Mouse (Mus musculus) limb, embryonic 13.5 days (tissue): ENCODE results near the gene Cd81. TPM values are rescaled to one million over a fixed set of nuclear protein-coding genes. Genes with fewer than 3 reads are reported as not detected.

Source experiments
- ATAC-seq: fragments of 200-750 bp; cut with Nextera tagmentation; 2 replicates; pipeline ENCODE4 v1.8.0; 2017; ENCODE audit warnings: low read depth, moderate number of reproducible peaks, moderate TSS enrichment; ENCODE audit not compliant: low FRiP score
- H3K27ac ChIP-seq: fragments of 300-500 bp; sonication (generic); 2 replicates; pipeline ENCODE4 v1.5.1; 2015; ENCODE audit warnings: inconsistent platforms, mild to moderate bottlenecking, moderate library complexity
- H3K27me3 ChIP-seq: fragments of 300-500 bp; sonication (generic); 2 replicates; pipeline ENCODE4 v1.6.1; 2015; ENCODE audit warnings: mild to moderate bottlenecking, inconsistent platforms
- H3K36me3 ChIP-seq: fragments of 300-500 bp; sonication (generic); 2 replicates; pipeline ENCODE4 v1.6.1; 2015; ENCODE audit warnings: inconsistent platforms, mild to moderate bottlenecking, moderate library complexity
- H3K4me1 ChIP-seq: fragments of 300-500 bp; sonication (generic); 2 replicates; pipeline ENCODE4 v1.6.1; 2015; ENCODE audit warnings: inconsistent platforms
- H3K4me2 ChIP-seq: fragments of 300-500 bp; sonication (generic); replicated peaks from 2 replicates; pipeline ENCODE4 v1.6.1; 2015; ENCODE audit warnings: inconsistent platforms, mild to moderate bottlenecking, moderate library complexity
- H3K4me3 ChIP-seq: fragments of 300-500 bp; sonication (generic); 2 replicates; pipeline ENCODE4 v1.5.1; 2015; ENCODE audit warnings: moderate library complexity, mild to moderate bottlenecking, inconsistent platforms
- H3K9ac ChIP-seq: fragments of 300-500 bp; sonication (generic); 2 replicates; pipeline ENCODE4 v1.6.1; 2015; ENCODE audit warnings: mild to moderate bottlenecking, inconsistent platforms
- H3K9me3 ChIP-seq: fragments of 300-500 bp; sonication (generic); 2 replicates; pipeline ENCODE4 v1.6.1; 2016; ENCODE audit warnings: inconsistent platforms
- WGBS: fragments of 180-500 bp; shearing (Covaris S2); methylation state at CpG from one replicate; pipeline ENCODE4 v1.1.7; 2015; 5-methylcytosine and 5-hydroxymethylcytosine counted together
- polyA plus RNA-seq: library from polyadenylated mRNA; unstranded; fragments of >200 nt; fragmentation: Nextera tagmentation; extraction: Ambion mirVana; gene quantifications from 2 replicates; pipeline ENCODE4 v1.2.1, GENCODE M21; 2015

Cd81 gene
- polyA plus RNA-seq, 1 experiment from 2014 or later, result 532 TPM

GRCm38 (mm10) chr7:143042089-143042488 lies 10.4 kb upstream of the Cd81 start:
- Histone ChIP-seq H3K27me3 (no peaks in the 10 kb centered on the region), H3K9ac (no peak overlapping the region), H3K36me3 (peaks cover 10% of the 10 kb centered on the region; the same call in 1 of the 2 replicates), H3K27ac (no peak overlapping the region), H3K4me2 (no peak overlapping the region), H3K4me1 (no peaks in the 10 kb centered on the region), H3K9me3 (peaks cover 4% of the 10 kb centered on the region; the same call in 1 of the 2 replicates), H3K4me3 (no peak overlapping the region)
- ATAC-seq, result no peak
- WGBS, result 79% methylated on average over 3 of the region's 3 CpGs

DNA sequence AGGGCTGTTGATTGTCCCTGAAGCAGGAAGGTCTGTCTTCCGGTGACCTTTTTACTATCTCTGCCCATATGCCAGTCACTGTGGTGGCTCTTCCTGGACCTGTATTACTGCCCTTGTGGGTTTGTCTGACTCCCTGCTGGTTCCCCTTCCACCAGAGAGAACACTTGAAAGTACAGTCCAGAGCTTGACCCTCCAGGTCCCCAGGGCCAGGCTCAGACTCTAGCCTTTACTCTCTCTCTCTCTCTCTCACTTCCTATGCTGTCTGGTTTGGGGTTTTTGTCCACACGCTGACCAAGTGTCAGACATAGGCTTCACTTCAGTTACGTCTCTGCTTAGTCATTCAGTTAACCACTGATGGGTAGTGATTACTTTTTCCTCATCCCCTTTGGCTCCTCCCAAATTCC lies 9.6 kb upstream of the Cd81 start:
- H3K9me3 ChIP-seq, result peaks cover 4% of the 10 kb centered on the region; the same call in 1 of the 2 replicates
- 74% methylated on average over 3 of the region's 3 CpGs for WGBS
- H3K4me2 ChIP-seq, result no peak overlapping the region
- H3K4me1 ChIP-seq, result no peaks in the 10 kb centered on the region
- H3K9ac ChIP-seq, result no peak overlapping the region
- no peak for ATAC-seq
- no peaks in the 10 kb centered on the region for H3K27me3 ChIP-seq
- no peak overlapping the region for H3K27ac ChIP-seq
- peaks cover 7% of the 10 kb centered on the region; the same call in 1 of the 2 replicates for H3K36me3 ChIP-seq
- H3K4me3 ChIP-seq, result no peak overlapping the region

GRCm38 (mm10) chr7:143044049-143044825 lies 8.3 kb upstream of the Cd81 start:
- ATAC-seq, result no peak
- Histone ChIP-seq H3K27me3 (no peaks in the 10 kb centered on the region), H3K4me1 (no peaks in the 10 kb centered on the region), H3K9ac (no peak overlapping the region), H3K9me3 (peaks cover 4% of the 10 kb centered on the region; the same call in 1 of the 2 replicates), H3K4me3 (no peak overlapping the region), H3K36me3 (peaks cover 7% of the 10 kb centered on the region; the same call in 1 of the 2 replicates), H3K27ac (no peak overlapping the region), H3K4me2 (no peak overlapping the region)
- 90% methylated on average over 2 of the region's 2 CpGs for WGBS

DNA sequence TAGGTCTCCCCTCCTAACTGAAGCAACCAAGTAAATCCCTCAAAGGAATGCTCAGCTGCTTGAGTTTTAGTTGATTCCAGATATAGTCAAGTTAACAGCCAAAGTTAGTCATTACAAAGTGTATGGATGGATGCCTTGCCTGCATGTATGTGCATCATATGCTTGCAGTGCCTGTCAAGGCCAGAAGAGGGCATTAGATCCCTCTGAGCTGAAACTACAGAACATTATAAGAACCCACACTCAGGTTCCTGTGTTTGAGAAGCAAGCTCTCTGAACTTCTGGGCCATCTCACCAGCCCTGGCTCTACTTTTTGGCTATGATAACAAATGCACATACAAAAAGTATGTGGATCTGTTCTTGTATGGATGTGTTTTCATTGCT lies 7.7 kb upstream of the Cd81 start:
- Histone ChIP-seq H3K9me3 (peaks cover 4% of the 10 kb centered on the region; the same call in 1 of the 2 replicates), H3K4me2 (no peak overlapping the region), H3K27ac (no peak overlapping the region), H3K4me1 (no peaks in the 10 kb centered on the region), H3K36me3 (peaks cover 7% of the 10 kb centered on the region; the same call in 1 of the 2 replicates), H3K27me3 (no peaks in the 10 kb centered on the region), H3K4me3 (no peak overlapping the region), H3K9ac (no peak overlapping the region)
- no peak for ATAC-seq

- H3K27me3 ChIP-seq, result no peaks in the 10 kb centered on the region
- 86% methylated on average over 7 of the region's 7 CpGs for WGBS
- no peak overlapping the region for H3K4me2 ChIP-seq
- H3K36me3 ChIP-seq, result peaks cover 7% of the 10 kb centered on the region; the same call in 1 of the 2 replicates
- no peak for ATAC-seq
- no peaks in the 10 kb centered on the region for H3K4me1 ChIP-seq
- H3K9ac ChIP-seq, result no peak overlapping the region
- H3K27ac ChIP-seq, result no peak overlapping the region
- no peak overlapping the region for H3K4me3 ChIP-seq
- H3K9me3 ChIP-seq, result peaks cover 4% of the 10 kb centered on the region; the same call in 1 of the 2 replicates
Measured at GRCm38 (mm10) chr7:143046358-143046757, 6.2 kb upstream of the Cd81 start.

DNA sequence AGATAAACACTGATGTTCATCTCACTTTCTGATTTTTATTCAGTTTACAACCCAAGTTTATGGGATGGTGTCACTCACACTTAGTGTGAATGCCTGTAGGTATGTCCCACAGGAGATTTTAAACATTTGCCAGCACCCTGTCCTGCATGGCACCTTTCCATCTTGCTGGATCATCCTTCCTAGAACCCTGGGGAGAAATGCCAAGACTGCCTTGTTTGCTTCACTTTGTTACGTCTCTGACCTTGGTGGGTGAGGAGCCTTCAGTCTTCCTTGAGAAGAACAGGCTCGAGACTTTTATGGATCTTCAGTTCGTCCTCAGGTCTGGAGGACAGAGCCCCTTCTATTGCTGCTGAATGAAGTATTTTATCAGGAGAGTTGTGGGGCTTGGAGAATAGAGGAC lies 3.2 kb upstream of the Cd81 start:
- Histone ChIP-seq H3K27me3 (no peaks in the 10 kb centered on the region), H3K36me3 (no peaks in the 10 kb centered on the region), H3K4me1 (peaks cover 15% of the 10 kb centered on the region), H3K4me3 (no peak overlapping the region), H3K9me3 (peaks cover 4% of the 10 kb centered on the region; the same call in 1 of the 2 replicates), H3K4me2 (no peak overlapping the region), H3K27ac (no peak overlapping the region), H3K9ac (no peak overlapping the region)
- 74% methylated on average over 3 of the region's 3 CpGs for WGBS
- ATAC-seq, result no peak

GRCm38 (mm10) chr7:143049841-143050816 lies 2.4 kb upstream of the Cd81 start:
- Histone ChIP-seq H3K9ac (no peak overlapping the region), H3K4me2 (no peak overlapping the region), H3K9me3 (no peaks in the 10 kb centered on the region), H3K27me3 (no peaks in the 10 kb centered on the region), H3K36me3 (peaks cover 7% of the 10 kb centered on the region), H3K4me1 (peaks cover 22% of the 10 kb centered on the region), H3K4me3 (no peak overlapping the region), H3K27ac (no peak overlapping the region)
- ATAC-seq, result no peak
- WGBS, result 89% methylated on average over 3 of the region's 3 CpGs

GRCm38 (mm10) chr7:143051316-143051715 lies 1.2 kb upstream of the Cd81 start:
- H3K4me2 ChIP-seq, result no peak overlapping the region
- no peak for ATAC-seq
- no peak overlapping the region for H3K9ac ChIP-seq
- H3K36me3 ChIP-seq, result peaks cover 18% of the 10 kb centered on the region
- peaks cover 34% of the 10 kb centered on the region for H3K4me1 ChIP-seq
- H3K27ac ChIP-seq, result no peak overlapping the region
- no peaks in the 10 kb centered on the region for H3K27me3 ChIP-seq
- H3K9me3 ChIP-seq, result no peaks in the 10 kb centered on the region
- WGBS, result 61% methylated on average over 2 of the region's 2 CpGs
- no peak overlapping the region for H3K4me3 ChIP-seq

DNA sequence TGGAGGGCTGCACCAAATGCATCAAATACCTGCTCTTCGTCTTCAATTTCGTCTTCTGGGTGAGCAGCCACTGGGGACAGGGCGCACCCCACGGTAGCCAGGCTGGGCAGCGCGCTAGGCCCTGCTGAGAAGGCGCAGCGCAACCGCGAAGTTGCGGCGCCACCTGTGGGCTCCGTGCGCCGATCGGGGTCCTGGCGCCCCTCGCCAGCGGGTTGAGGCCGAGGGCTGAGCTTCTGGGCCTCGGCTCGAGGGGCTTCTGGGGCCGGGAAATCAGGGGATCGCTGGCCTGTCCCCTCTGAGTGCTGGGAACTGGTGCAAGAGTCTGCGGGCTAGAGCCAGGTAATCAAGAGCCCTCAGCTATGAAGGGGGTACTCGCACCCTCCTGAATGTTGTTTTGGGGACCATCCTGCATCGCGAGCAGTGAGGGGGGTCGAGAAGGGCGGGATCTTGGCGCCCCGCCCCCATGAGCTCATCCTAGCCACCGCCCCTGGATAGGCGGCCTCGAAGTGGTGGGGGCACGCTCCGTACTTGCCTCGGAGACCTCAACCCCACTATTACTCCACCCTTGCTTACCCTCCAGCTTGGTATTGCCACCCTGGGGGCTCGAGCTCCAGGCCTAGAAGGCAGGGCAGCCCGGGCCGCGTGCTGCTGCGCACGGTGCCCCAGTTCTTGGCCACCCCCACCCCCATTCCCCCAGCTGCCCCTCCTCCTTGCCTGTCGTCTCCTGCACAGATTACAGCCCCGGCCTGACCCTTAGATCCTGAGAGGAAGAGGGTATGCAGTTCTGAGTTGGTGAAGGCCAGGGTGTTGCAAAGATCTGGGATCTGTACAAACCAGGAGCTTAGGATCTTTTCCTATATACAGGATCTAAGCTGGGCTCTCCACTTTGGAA lies 715 bp downstream of the Cd81 start:
- Histone ChIP-seq H3K4me3 (peak overlapping the region; percentile 86), H3K4me2 (peak overlapping the region; percentile 97), H3K9ac (peak overlapping the region; percentile 98), H3K4me1 (peaks cover 52% of the 10 kb centered on the region), H3K27me3 (no peaks in the 10 kb centered on the region), H3K27ac (peak overlapping the region; percentile 92), H3K9me3 (no peaks in the 10 kb centered on the region), H3K36me3 (peaks cover 36% of the 10 kb centered on the region)
- WGBS, result 0% methylated on average over 46 of the region's 46 CpGs
- peak; percentile 83 for ATAC-seq

DNA sequence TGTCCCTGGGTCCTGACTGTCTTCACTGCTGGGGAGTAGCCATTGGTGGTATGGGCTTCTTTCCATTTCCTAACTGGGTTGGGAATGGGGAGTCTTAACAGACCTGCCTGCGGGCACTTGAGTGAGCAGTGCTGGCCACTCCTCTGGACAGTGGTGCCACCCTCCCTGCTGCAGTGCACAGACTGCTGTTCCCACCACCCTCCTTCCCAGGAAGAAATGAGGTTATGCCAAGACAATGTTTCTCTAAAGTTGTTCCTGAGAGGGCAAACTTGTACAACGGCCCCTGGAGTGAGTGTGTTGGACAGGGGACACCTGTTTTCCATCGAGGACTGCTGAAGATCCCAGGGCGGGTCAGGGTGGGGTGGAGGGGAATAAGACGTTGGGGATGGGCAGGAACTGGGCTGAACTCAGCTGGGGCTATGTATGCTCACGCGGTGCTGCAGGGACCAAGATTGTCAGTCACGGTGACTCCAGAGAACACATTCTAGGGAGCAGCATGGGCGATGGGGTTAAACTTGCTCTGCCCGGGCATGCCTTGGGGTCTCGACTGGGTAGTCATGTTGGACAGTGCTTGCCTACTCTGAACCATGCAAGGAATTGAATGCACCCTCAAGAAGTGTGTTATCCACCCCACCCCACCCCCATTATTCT lies 1.5 kb downstream of the Cd81 start:
- H3K36me3 ChIP-seq, result peaks cover 43% of the 10 kb centered on the region
- H3K9me3 ChIP-seq, result no peaks in the 10 kb centered on the region
- no peak for ATAC-seq
- H3K4me3 ChIP-seq, result peak overlapping the region; percentile 86
- H3K9ac ChIP-seq, result peak overlapping the region; percentile 98
- H3K4me2 ChIP-seq, result peak overlapping the region; percentile 97
- H3K4me1 ChIP-seq, result peaks cover 60% of the 10 kb centered on the region
- H3K27me3 ChIP-seq, result no peaks in the 10 kb centered on the region
- peak overlapping the region; percentile 92 for H3K27ac ChIP-seq
- 51% methylated on average over 11 of the region's 11 CpGs for WGBS

DNA sequence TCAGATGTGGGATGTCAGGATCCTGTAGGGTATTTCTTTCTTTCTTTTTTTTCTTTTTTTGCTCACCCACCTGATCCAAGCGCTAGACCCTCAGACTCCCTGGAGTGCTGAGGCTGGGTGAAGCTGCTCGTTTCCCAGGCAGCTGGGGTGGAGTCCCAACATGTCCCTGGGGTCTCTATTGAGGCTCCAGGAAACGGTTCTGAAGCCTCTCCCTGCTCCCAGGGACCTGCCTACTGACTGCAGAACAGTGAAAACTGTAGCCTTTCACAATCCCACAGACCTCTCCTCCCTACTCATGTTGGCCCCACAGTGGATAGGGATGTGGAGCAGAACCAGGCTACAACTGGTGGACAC lies 2.0 kb downstream of the Cd81 start:
- Histone ChIP-seq H3K27me3 (no peaks in the 10 kb centered on the region), H3K4me2 (peak overlapping the region; percentile 97), H3K9ac (peak overlapping the region; percentile 98), H3K27ac (no peak overlapping the region; the same call in 1 of the 2 replicates), H3K4me3 (peak overlapping the region; percentile 86), H3K36me3 (peaks cover 48% of the 10 kb centered on the region), H3K4me1 (peaks cover 65% of the 10 kb centered on the region), H3K9me3 (no peaks in the 10 kb centered on the region)
- ATAC-seq, result no peak
- 41% methylated on average over 3 of the region's 3 CpGs for WGBS
